Mouse (Mus musculus) embryonic facial prominence, embryonic 13.5 days (tissue): Measurements from ENCODE around the gene Ppil1. TPM values are rescaled to one million over a fixed set of nuclear protein-coding genes. Genes with fewer than 3 reads are reported as not detected.

Source experiments
- ATAC-seq: fragments of 200-750 bp; cut with Nextera tagmentation; 2 replicates; pipeline ENCODE4 v1.8.0; 2017; ENCODE audit warnings: low read depth; ENCODE audit not compliant: insufficient number of reproducible peaks, insufficient read depth, low FRiP score, low TSS enrichment
- H3K27ac ChIP-seq: fragments of 300-500 bp; sonication (generic); 2 replicates; pipeline ENCODE4 v1.5.1; 2015; ENCODE audit warnings: moderate library complexity, mild to moderate bottlenecking, inconsistent platforms
- H3K27me3 ChIP-seq: fragments of 300-500 bp; sonication (generic); 2 replicates; pipeline ENCODE4 v1.6.1; 2015; ENCODE audit warnings: mild to moderate bottlenecking, inconsistent platforms
- H3K36me3 ChIP-seq: fragments of 300-500 bp; sonication (generic); 2 replicates; pipeline ENCODE4 v1.6.1; 2015; ENCODE audit warnings: mild to moderate bottlenecking, inconsistent platforms
- H3K4me1 ChIP-seq: fragments of 300-500 bp; sonication (generic); 2 replicates; pipeline ENCODE4 v1.6.1; 2015; ENCODE audit warnings: inconsistent platforms
- H3K4me2 ChIP-seq: fragments of 300-500 bp; sonication (generic); 2 replicates; pipeline ENCODE4 v1.6.1; 2015; ENCODE audit warnings: moderate library complexity, mild to moderate bottlenecking, inconsistent platforms
- H3K4me3 ChIP-seq: fragments of 300-500 bp; sonication (generic); 2 replicates; pipeline ENCODE4 v1.5.1; 2015; ENCODE audit warnings: mild to moderate bottlenecking, inconsistent platforms
- H3K9ac ChIP-seq: fragments of 300-500 bp; sonication (generic); 2 replicates; pipeline ENCODE4 v1.6.1; 2015; ENCODE audit warnings: mild to moderate bottlenecking, inconsistent platforms
- H3K9me3 ChIP-seq: fragments of 300-500 bp; sonication (generic); 2 replicates; pipeline ENCODE4 v1.6.1; 2016; ENCODE audit warnings: inconsistent platforms
- WGBS: fragments of 180-500 bp; shearing (Covaris S2); methylation state at CpG from one replicate; pipeline ENCODE4 v1.1.7; 2015; ENCODE audit warnings: mixed read lengths; 5-methylcytosine and 5-hydroxymethylcytosine counted together
- polyA plus RNA-seq: library from polyadenylated mRNA; unstranded; fragments of >200 nt; fragmentation: Nextera tagmentation; extraction: Ambion mirVana; gene quantifications from 2 replicates; pipeline ENCODE4 v1.2.1, GENCODE M21; 2015

The Ppil1 gene
- polyA plus RNA-seq, 1 experiment from 2014 or later: 162 TPM

GRCm38 (mm10) chr17:29214655-29215054 is 49.3 kb downstream of the Ppil1 start:
- Histone ChIP-seq H3K4me2 (no peak overlapping the region), H3K27me3 (peaks cover 24% of the 10 kb centered on the region), H3K27ac (no peak overlapping the region), H3K4me3 (no peak overlapping the region), H3K4me1 (peaks cover 25% of the 10 kb centered on the region), H3K9me3 (no peaks in the 10 kb centered on the region), H3K36me3 (0 out of 2 replicates have a peak, but pooled peaks cover 2% of the 10 kb centered on the region), H3K9ac (no peak overlapping the region)
- WGBS: 23% methylated on average over 10 of the region's 10 CpGs
- ATAC-seq: no peak

GRCm38 (mm10) chr17:29214193-29214456 is 49.9 kb downstream of the Ppil1 start:
- WGBS: 53% methylated on average over 4 of the region's 4 CpGs
- H3K4me2 ChIP-seq: no peak overlapping the region
- H3K9me3 ChIP-seq: no peaks in the 10 kb centered on the region
- no peak for ATAC-seq
- 0 out of 2 replicates have a peak, but pooled peaks cover 7% of the 10 kb centered on the region for H3K36me3 ChIP-seq
- H3K27ac ChIP-seq: no peak overlapping the region
- no peak overlapping the region for H3K4me3 ChIP-seq
- H3K9ac ChIP-seq: no peak overlapping the region
- peaks cover 24% of the 10 kb centered on the region for H3K27me3 ChIP-seq
- H3K4me1 ChIP-seq: peaks cover 25% of the 10 kb centered on the region

GRCm38 (mm10) chr17:29213381-29214192 is 50.4 kb downstream of the Ppil1 start:
- H3K4me1 ChIP-seq: peaks cover 25% of the 10 kb centered on the region
- H3K27ac ChIP-seq: no peak overlapping the region
- WGBS: 9% methylated on average over 12 of the region's 12 CpGs
- 0 out of 2 replicates have a peak, but pooled peaks cover 8% of the 10 kb centered on the region for H3K36me3 ChIP-seq
- H3K9me3 ChIP-seq: no peaks in the 10 kb centered on the region
- peak overlapping the region; percentile 51; the same call in 1 of the 2 replicates for H3K9ac ChIP-seq
- H3K4me2 ChIP-seq: peak overlapping the region; percentile 40; the same call in 1 of the 2 replicates
- peaks cover 24% of the 10 kb centered on the region for H3K27me3 ChIP-seq
- H3K4me3 ChIP-seq: no peak overlapping the region
- no peak for ATAC-seq

- Histone ChIP-seq H3K4me3 (no peak overlapping the region), H3K4me2 (no peak overlapping the region), H3K4me1 (peaks cover 22% of the 10 kb centered on the region), H3K9ac (no peak overlapping the region), H3K9me3 (no peaks in the 10 kb centered on the region), H3K27me3 (peaks cover 24% of the 10 kb centered on the region), H3K27ac (no peak overlapping the region), H3K36me3 (0 out of 2 replicates have a peak, but pooled peaks cover 10% of the 10 kb centered on the region)
- ATAC-seq: no peak
- WGBS: 54% methylated on average over 7 of the region's 7 CpGs
Measured at GRCm38 (mm10) chr17:29211836-29212235, 52.1 kb downstream of the Ppil1 start.

GRCm38 (mm10) chr17:29210037-29210436 is 53.9 kb downstream of the Ppil1 start:
- peaks cover 9% of the 10 kb centered on the region; the same call in 1 of the 2 replicates for H3K27me3 ChIP-seq
- H3K4me1 ChIP-seq: peaks cover 14% of the 10 kb centered on the region
- no peak overlapping the region for H3K4me2 ChIP-seq
- no peak for ATAC-seq
- no peak overlapping the region for H3K4me3 ChIP-seq
- H3K36me3 ChIP-seq: 0 out of 2 replicates have a peak, but pooled peaks cover 10% of the 10 kb centered on the region
- no peak overlapping the region for H3K9ac ChIP-seq
- 93% methylated on average over 3 of the region's 3 CpGs for WGBS
- H3K9me3 ChIP-seq: no peaks in the 10 kb centered on the region
- H3K27ac ChIP-seq: no peak overlapping the region

- 79% methylated on average over 7 of the region's 7 CpGs for WGBS
Measured at GRCm38 (mm10) chr17:29206052-29206451, 57.9 kb downstream of the Ppil1 start.

GRCm38 (mm10) chr17:29202604-29203003 is 61.4 kb downstream of the Ppil1 start:
- H3K36me3 ChIP-seq: no peaks in the 10 kb centered on the region
- no peak for ATAC-seq
- no peak overlapping the region for H3K4me3 ChIP-seq
- H3K4me1 ChIP-seq: peaks cover 16% of the 10 kb centered on the region
- H3K9me3 ChIP-seq: no peaks in the 10 kb centered on the region
- WGBS: 88% methylated on average over 6 of the region's 6 CpGs
- no peak overlapping the region for H3K9ac ChIP-seq
- H3K4me2 ChIP-seq: no peak overlapping the region
- no peaks in the 10 kb centered on the region for H3K27me3 ChIP-seq
- no peak overlapping the region for H3K27ac ChIP-seq

More at GRCm38 (mm10) chr17:29206052-29206451, 57.9 kb downstream of the Ppil1 start:
- H3K27me3 ChIP-seq: no peaks in the 10 kb centered on the region
- no peak overlapping the region for H3K4me3 ChIP-seq
- ATAC-seq: no peak
- H3K4me1 ChIP-seq: no peaks in the 10 kb centered on the region
- H3K36me3 ChIP-seq: 0 out of 2 replicates have a peak, but pooled peaks cover 10% of the 10 kb centered on the region
- H3K4me2 ChIP-seq: no peak overlapping the region
- H3K9me3 ChIP-seq: no peaks in the 10 kb centered on the region
- H3K27ac ChIP-seq: no peak overlapping the region
- no peak overlapping the region for H3K9ac ChIP-seq

Other genes starting within 250 kb of the Ppil1 start
- 702 and 727 TPM in 2 replicates for gene Srsf3, start 231.6 kb downstream of the Ppil1 start, polyA plus RNA-seq
- 66.8 and 78.2 TPM in 2 replicates for gene Cdkn1a, start 173.2 kb downstream of the Ppil1 start, polyA plus RNA-seq
- 0.55 and 0.56 TPM in 2 replicates for gene Rab44, start 150.0 kb downstream of the Ppil1 start, polyA plus RNA-seq
- gene Cpne5, start 26.0 kb downstream of the Ppil1 start, polyA plus RNA-seq: 28.1 and 36.0 TPM in 2 replicates
- 66.7 and 71.3 TPM in 2 replicates for gene BC004004, start 4.6 kb upstream of the Ppil1 start, polyA plus RNA-seq
- gene Pi16, start 53.5 kb upstream of the Ppil1 start, polyA plus RNA-seq: 0.23 and 0.27 TPM in 2 replicates
- 284 and 299 TPM in 2 replicates for gene Mtch1, start 83.7 kb upstream of the Ppil1 start, polyA plus RNA-seq
- 11.5 and 12.9 TPM in 2 replicates for gene Fgd2, start 96.7 kb upstream of the Ppil1 start, polyA plus RNA-seq
- gene Pim1, start 226.6 kb upstream of the Ppil1 start, polyA plus RNA-seq: 16.1 and 17.4 TPM in 2 replicates